Mouse (Mus musculus): Measurements from ENCODE around the gene Adamts20. TPM values are rescaled to one million over a fixed set of nuclear protein-coding genes. Genes with fewer than 3 reads are reported as not detected.

The Adamts20 gene
- polyA plus RNA-seq, 1 experiment: not detected

- no peak for TF ChIP-seq TCF3 (IDR thresholded peaks at IDR 0.05; ENCODE audit: insufficient read length, low read depth)
- no peak for TF ChIP-seq POLR2AphosphoS2 (IDR thresholded peaks at IDR 0.05; ENCODE audit: insufficient read length, low read depth)
- TF ChIP-seq POLR2A (IDR thresholded peaks at IDR 0.05; ENCODE audit: insufficient read length, low read depth): no peak
- TF ChIP-seq E2F4 (IDR thresholded peaks at IDR 0.05; ENCODE audit: insufficient read depth): no peak
- TF ChIP-seq REST (IDR thresholded peaks at IDR 0.05; ENCODE audit: insufficient read depth, insufficient read length): no peak
- no peak for TF ChIP-seq CEBPB (IDR thresholded peaks at IDR 0.05; ENCODE audit: insufficient read depth, poor library complexity, severe bottlenecking)
- no peak for TF ChIP-seq TCF12 (IDR thresholded peaks at IDR 0.05; ENCODE audit: insufficient read depth, poor library complexity, severe bottlenecking)
- TF ChIP-seq MYOG (IDR thresholded peaks at IDR 0.05; ENCODE audit: control insufficient read depth in 1 of 3, insufficient read depth in 1 of 3, insufficient read length in 2 of 3, low read depth in 2 of 3): no peak
- no peak for TF ChIP-seq MAX (IDR thresholded peaks at IDR 0.05; ENCODE audit: low read depth)
- TF ChIP-seq MYOD1 (IDR thresholded peaks at IDR 0.05; ENCODE audit: control insufficient read depth in 1 of 3, insufficient read length in 2 of 3, low read depth in 2 of 3): no peak
- TF ChIP-seq SRF (IDR thresholded peaks at IDR 0.05; ENCODE audit: control insufficient read depth, insufficient read length, low read depth): no peak
- TF ChIP-seq USF1 (IDR thresholded peaks at IDR 0.05; ENCODE audit: low read depth): no peak
- no peaks in the 10 kb centered on the region for H3K79me2 ChIP-seq (ENCODE audit: control insufficient read depth, insufficient read depth)
- no peaks in the 10 kb centered on the region for H3K36me3 ChIP-seq (ENCODE audit: control insufficient read depth, insufficient read depth)
- no peak overlapping the region for H3K4me2 ChIP-seq (ENCODE audit: low read depth)
- no peaks in the 10 kb centered on the region for H3K27me3 ChIP-seq (ENCODE audit: control insufficient read depth, insufficient read depth, insufficient read length)
- no peak overlapping the region for H3ac ChIP-seq (ENCODE audit: control insufficient read depth, insufficient read length)
- no peak overlapping the region for H3K4me3 ChIP-seq
Observed at GRCm38 (mm10) chr15:94307888-94308287, 157.3 kb downstream of the Adamts20 start.

GRCm38 (mm10) chr15:94303151-94303550 is 162.1 kb downstream of the Adamts20 start:
- Histone ChIP-seq H3K27me3 (ENCODE audit: control insufficient read depth, insufficient read depth, insufficient read length) (no peaks in the 10 kb centered on the region), H3K36me3 (ENCODE audit: control insufficient read depth, insufficient read depth) (no peaks in the 10 kb centered on the region), H3K4me3 (no peak overlapping the region), H3K79me2 (ENCODE audit: control insufficient read depth, insufficient read depth) (no peaks in the 10 kb centered on the region), H3ac (ENCODE audit: control insufficient read depth, insufficient read length) (no peak overlapping the region), H3K4me2 (ENCODE audit: low read depth) (no peak overlapping the region)
- TF ChIP-seq SRF (IDR thresholded peaks at IDR 0.05; ENCODE audit: control insufficient read depth, insufficient read length, low read depth): no peak
- no peak for TF ChIP-seq USF1 (IDR thresholded peaks at IDR 0.05; ENCODE audit: low read depth)
- no peak for TF ChIP-seq POLR2AphosphoS2 (IDR thresholded peaks at IDR 0.05; ENCODE audit: insufficient read length, low read depth)
- no peak for TF ChIP-seq CEBPB (IDR thresholded peaks at IDR 0.05; ENCODE audit: insufficient read depth, poor library complexity, severe bottlenecking)
- TF ChIP-seq POLR2A (IDR thresholded peaks at IDR 0.05; ENCODE audit: insufficient read length, low read depth): no peak
- no peak for TF ChIP-seq E2F4 (IDR thresholded peaks at IDR 0.05; ENCODE audit: insufficient read depth)
- no peak for TF ChIP-seq TCF3 (IDR thresholded peaks at IDR 0.05; ENCODE audit: insufficient read length, low read depth)
- TF ChIP-seq MAX (IDR thresholded peaks at IDR 0.05; ENCODE audit: low read depth): no peak

- H3K4me3 ChIP-seq: no peak overlapping the region
- H3ac ChIP-seq (ENCODE audit: control insufficient read depth, insufficient read length): no peak overlapping the region
- no peaks in the 10 kb centered on the region for H3K36me3 ChIP-seq (ENCODE audit: control insufficient read depth, insufficient read depth)
- no peak for TF ChIP-seq USF1 (IDR thresholded peaks at IDR 0.05; ENCODE audit: low read depth)
- no peak for TF ChIP-seq MYOD1 (IDR thresholded peaks at IDR 0.05; ENCODE audit: control insufficient read depth in 1 of 3, insufficient read length in 2 of 3, low read depth in 2 of 3)
- TF ChIP-seq POLR2A (IDR thresholded peaks at IDR 0.05; ENCODE audit: insufficient read length, low read depth): no peak
- no peak for TF ChIP-seq TCF3 (IDR thresholded peaks at IDR 0.05; ENCODE audit: insufficient read length, low read depth)
- no peak for TF ChIP-seq MYOG (IDR thresholded peaks at IDR 0.05; ENCODE audit: control insufficient read depth in 1 of 3, insufficient read depth in 1 of 3, insufficient read length in 2 of 3, low read depth in 2 of 3)
- TF ChIP-seq TCF12 (IDR thresholded peaks at IDR 0.05; ENCODE audit: insufficient read depth, poor library complexity, severe bottlenecking): no peak
- TF ChIP-seq MAX (IDR thresholded peaks at IDR 0.05; ENCODE audit: low read depth): no peak
- TF ChIP-seq POLR2AphosphoS2 (IDR thresholded peaks at IDR 0.05; ENCODE audit: insufficient read length, low read depth): no peak
- no peak for TF ChIP-seq E2F4 (IDR thresholded peaks at IDR 0.05; ENCODE audit: insufficient read depth)
- TF ChIP-seq SRF (IDR thresholded peaks at IDR 0.05; ENCODE audit: control insufficient read depth, insufficient read length, low read depth): no peak
- TF ChIP-seq CEBPB (IDR thresholded peaks at IDR 0.05; ENCODE audit: insufficient read depth, poor library complexity, severe bottlenecking): no peak
- no peak for TF ChIP-seq REST (IDR thresholded peaks at IDR 0.05; ENCODE audit: insufficient read depth, insufficient read length)
- H3K27me3 ChIP-seq (ENCODE audit: control insufficient read depth, insufficient read depth, insufficient read length): no peaks in the 10 kb centered on the region
- H3K4me2 ChIP-seq (ENCODE audit: low read depth): no peak overlapping the region
- no peaks in the 10 kb centered on the region for H3K79me2 ChIP-seq (ENCODE audit: control insufficient read depth, insufficient read depth)
Observed at GRCm38 (mm10) chr15:94294084-94294483, 171.1 kb downstream of the Adamts20 start.

GRCm38 (mm10) chr15:94288015-94288414 is 177.2 kb downstream of the Adamts20 start:
- no peak for TF ChIP-seq POLR2A (IDR thresholded peaks at IDR 0.05; ENCODE audit: insufficient read length, low read depth)
- TF ChIP-seq POLR2AphosphoS2 (IDR thresholded peaks at IDR 0.05; ENCODE audit: insufficient read length, low read depth): no peak
- TF ChIP-seq TCF3 (IDR thresholded peaks at IDR 0.05; ENCODE audit: insufficient read length, low read depth): no peak
- no peak for TF ChIP-seq CEBPB (IDR thresholded peaks at IDR 0.05; ENCODE audit: insufficient read depth, poor library complexity, severe bottlenecking)
- TF ChIP-seq MYOG (IDR thresholded peaks at IDR 0.05; ENCODE audit: control insufficient read depth in 1 of 3, insufficient read depth in 1 of 3, insufficient read length in 2 of 3, low read depth in 2 of 3): no peak
- TF ChIP-seq MYOD1 (IDR thresholded peaks at IDR 0.05; ENCODE audit: control insufficient read depth in 1 of 3, insufficient read length in 2 of 3, low read depth in 2 of 3): no peak
- TF ChIP-seq USF1 (IDR thresholded peaks at IDR 0.05; ENCODE audit: low read depth): no peak
- no peak for TF ChIP-seq TCF12 (IDR thresholded peaks at IDR 0.05; ENCODE audit: insufficient read depth, poor library complexity, severe bottlenecking)
- TF ChIP-seq REST (IDR thresholded peaks at IDR 0.05; ENCODE audit: insufficient read depth, insufficient read length): no peak
- TF ChIP-seq E2F4 (IDR thresholded peaks at IDR 0.05; ENCODE audit: insufficient read depth): no peak
- no peak for TF ChIP-seq MAX (IDR thresholded peaks at IDR 0.05; ENCODE audit: low read depth)
- TF ChIP-seq SRF (IDR thresholded peaks at IDR 0.05; ENCODE audit: control insufficient read depth, insufficient read length, low read depth): no peak
- Histone ChIP-seq H3ac (ENCODE audit: control insufficient read depth, insufficient read length) (no peak overlapping the region), H3K4me3 (no peak overlapping the region), H3K27me3 (ENCODE audit: control insufficient read depth, insufficient read depth, insufficient read length) (no peaks in the 10 kb centered on the region), H3K36me3 (ENCODE audit: control insufficient read depth, insufficient read depth) (no peaks in the 10 kb centered on the region), H3K4me2 (ENCODE audit: low read depth) (no peak overlapping the region), H3K79me2 (ENCODE audit: control insufficient read depth, insufficient read depth) (no peaks in the 10 kb centered on the region)
